Mouse (Mus musculus) forebrain, postnatal 0 days (tissue): ENCODE measurements at regions not wholly inside any gene's neighbourhood (a gene's known extent, or its start where the extent isn't known, plus 50 kb on each side); places are given as distances from the start of the nearest gene placed in this dataset.

ENCODE experiments used
- ATAC-seq: fragments of 200-750 bp; cut with Nextera tagmentation; 2 replicates; pipeline ENCODE4 v1.8.0; 2017; ENCODE audit warnings: mild to moderate bottlenecking, moderate library complexity
- DNase-seq: peaks from one replicate; pipeline ENCODE4 v3.0.0-alpha.2; 2015
- H3K27ac ChIP-seq: fragments of 300-500 bp; sonication (generic); 2 replicates; pipeline ENCODE4 v1.5.1; 2014; ENCODE audit warnings: low read depth, mild to moderate bottlenecking, antibody characterized with exemption, low read length, moderate library complexity, mixed read lengths
- H3K27me3 ChIP-seq: fragments of 300-500 bp; sonication (generic); 2 replicates; pipeline ENCODE4 v1.6.1; 2014; ENCODE audit warnings: mild to moderate bottlenecking, low read length, mixed read lengths; ENCODE audit not compliant: insufficient read depth
- H3K36me3 ChIP-seq: fragments of 300-500 bp; sonication (generic); 2 replicates; pipeline ENCODE4 v1.6.1; 2014; ENCODE audit warnings: mild to moderate bottlenecking, moderate library complexity; ENCODE audit not compliant: insufficient read depth
- H3K4me1 ChIP-seq: fragments of 300-500 bp; sonication (generic); 2 replicates; pipeline ENCODE4 v1.6.1; 2014; ENCODE audit warnings: antibody characterized with exemption; ENCODE audit not compliant: insufficient read depth
- H3K4me2 ChIP-seq: fragments of 300-500 bp; sonication (generic); 2 replicates; pipeline ENCODE4 v1.6.1; 2014; ENCODE audit warnings: low read depth, mild to moderate bottlenecking, moderate library complexity
- H3K4me3 ChIP-seq: fragments of 300-500 bp; sonication (generic); 2 replicates; pipeline ENCODE4 v1.5.1; 2014; ENCODE audit warnings: low read depth, low read length, mixed read lengths
- H3K9ac ChIP-seq: fragments of 300-500 bp; sonication (generic); 2 replicates; pipeline ENCODE4 v1.6.1; 2014; ENCODE audit warnings: mild to moderate bottlenecking
- H3K9me3 ChIP-seq: fragments of 300-500 bp; sonication (generic); 2 replicates; pipeline ENCODE4 v1.6.1; 2016; ENCODE audit warnings: low read length
- CTCF ChIP-seq: sonication (generic); IDR thresholded peaks from 2 replicates; pipeline ENCODE4 v1.5.1; 2016; ENCODE audit warnings: antibody characterized with exemption, control low read depth, low read depth
- WGBS: fragments of 180-500 bp; shearing (Covaris S2); extraction: QIAGEN DNeasy Blood & Tissue Kit; methylation state at CpG from one replicate; pipeline ENCODE4 v1.1.7; 2014; 5-methylcytosine and 5-hydroxymethylcytosine counted together

GRCm38 (mm10) chr1:71940900-71941299 lies 271.2 kb downstream of the Mreg start:
- H3K9me3 ChIP-seq, result no peaks in the 10 kb centered on the region
- H3K4me3 ChIP-seq, result no peak overlapping the region
- no peak overlapping the region for H3K9ac ChIP-seq
- H3K4me1 ChIP-seq, result no peaks in the 10 kb centered on the region
- TF ChIP-seq CTCF, result no peak
- no peaks in the 10 kb centered on the region for H3K36me3 ChIP-seq
- no peaks in the 10 kb centered on the region for H3K27me3 ChIP-seq
- DNase-seq (peak; percentile 6), ATAC-seq (no peak)
- 29% methylated on average over 4 of the region's 4 CpGs for WGBS
- H3K27ac ChIP-seq, result no peak overlapping the region
- H3K4me2 ChIP-seq, result no peak overlapping the region

GRCm38 (mm10) chr1:71938323-71939007 lies 273.6 kb downstream of the Mreg start:
- no peaks in the 10 kb centered on the region for H3K9me3 ChIP-seq
- H3K36me3 ChIP-seq, result no peaks in the 10 kb centered on the region
- 62% methylated on average over 12 of the region's 12 CpGs for WGBS
- ATAC-seq (no peak), DNase-seq (no peak)
- no peaks in the 10 kb centered on the region for H3K27me3 ChIP-seq
- no peak for TF ChIP-seq CTCF
- H3K4me3 ChIP-seq, result no peak overlapping the region
- H3K27ac ChIP-seq, result no peak overlapping the region
- H3K9ac ChIP-seq, result no peak overlapping the region
- no peak overlapping the region for H3K4me2 ChIP-seq
- H3K4me1 ChIP-seq, result no peaks in the 10 kb centered on the region

DNA sequence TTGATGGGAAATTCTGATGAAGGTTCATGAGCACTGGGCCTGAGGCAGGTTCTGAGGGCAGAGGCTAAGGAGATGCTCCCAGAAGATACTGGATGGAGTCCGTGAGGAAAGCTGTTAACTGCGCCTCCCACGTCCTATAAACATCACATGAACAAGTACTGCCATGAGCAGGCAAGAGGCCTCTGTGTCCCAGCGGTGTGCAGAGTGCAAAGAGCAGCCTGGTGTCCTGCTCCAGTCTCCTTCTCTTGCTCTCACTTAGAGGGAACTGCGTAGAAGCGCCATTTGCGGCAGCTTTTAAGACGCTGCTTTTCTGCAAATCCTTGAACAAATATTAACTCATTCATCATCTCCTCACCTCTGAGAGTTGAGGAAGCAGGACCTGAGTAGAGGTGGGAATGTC lies 274.2 kb downstream of the Mreg start:
- Histone ChIP-seq H3K4me3 (no peak overlapping the region), H3K9me3 (no peaks in the 10 kb centered on the region), H3K36me3 (no peaks in the 10 kb centered on the region), H3K9ac (no peak overlapping the region), H3K4me2 (no peak overlapping the region), H3K4me1 (no peaks in the 10 kb centered on the region), H3K27me3 (no peaks in the 10 kb centered on the region), H3K27ac (no peak overlapping the region)
- DNase-seq (no peak), ATAC-seq (no peak)
- no peak for TF ChIP-seq CTCF
- 80% methylated on average over 8 of the region's 8 CpGs for WGBS

DNA sequence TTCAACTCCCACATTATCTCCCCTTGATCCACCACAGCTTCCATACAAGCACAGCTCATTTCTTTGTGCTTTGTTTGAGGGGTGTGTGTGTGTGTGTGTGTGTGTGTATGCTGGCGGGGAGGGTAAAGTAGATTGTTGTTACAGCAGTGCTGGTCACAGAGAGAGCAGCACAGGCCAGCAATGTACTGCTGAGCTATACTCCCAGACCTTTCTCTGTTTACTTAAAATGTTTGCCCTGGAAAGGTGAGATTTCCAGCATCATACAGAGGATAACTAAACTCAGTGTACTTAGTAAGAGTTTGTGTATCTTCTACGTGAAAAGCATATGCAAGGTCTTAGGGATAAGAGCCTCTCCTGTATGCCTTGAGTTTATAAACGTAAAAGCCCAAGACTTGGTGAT lies 274.9 kb downstream of the Mreg start:
- Histone ChIP-seq H3K9me3 (no peaks in the 10 kb centered on the region), H3K27me3 (no peaks in the 10 kb centered on the region), H3K36me3 (no peaks in the 10 kb centered on the region), H3K4me2 (no peak overlapping the region), H3K4me1 (no peaks in the 10 kb centered on the region), H3K4me3 (no peak overlapping the region), H3K27ac (no peak overlapping the region), H3K9ac (no peak overlapping the region)
- 90% methylated on average over 3 of the region's 3 CpGs for WGBS
- ATAC-seq, result no peak
- no peak for TF ChIP-seq CTCF
- DNase-seq, result no peak

- Histone ChIP-seq H3K36me3 (no peaks in the 10 kb centered on the region), H3K4me3 (no peak overlapping the region), H3K4me1 (no peaks in the 10 kb centered on the region), H3K4me2 (no peak overlapping the region), H3K27ac (no peak overlapping the region), H3K9ac (no peak overlapping the region), H3K27me3 (no peaks in the 10 kb centered on the region), H3K9me3 (no peaks in the 10 kb centered on the region)
- DNase-seq (no peak), ATAC-seq (no peak)
- no peak for TF ChIP-seq CTCF
- WGBS, result 65% methylated on average over 5 of the region's 5 CpGs
These were observed 275.5 kb downstream of the Mreg start for GRCm38 (mm10) chr1:71936501-71937129.

DNA sequence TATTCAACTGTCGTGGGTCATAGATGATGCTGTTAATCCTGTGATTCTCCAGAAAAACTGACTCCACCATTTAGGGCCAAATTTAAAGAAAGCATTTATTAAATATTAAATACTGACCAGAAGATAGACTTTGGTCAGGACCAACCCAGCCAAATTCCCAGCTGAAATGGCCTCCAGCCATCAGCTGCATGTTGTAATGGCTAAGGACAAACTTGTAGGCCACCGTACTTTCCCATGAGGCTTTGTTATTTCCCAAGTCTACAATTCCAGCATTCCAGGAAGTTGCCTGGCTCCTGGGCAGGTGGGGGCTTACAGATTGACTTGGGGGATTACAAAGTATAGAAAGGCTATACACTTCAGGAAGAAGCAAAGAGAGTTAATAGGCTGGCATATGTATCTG lies 272.5 kb upstream of the Fn1 start:
- Histone ChIP-seq H3K4me1 (no peaks in the 10 kb centered on the region), H3K9ac (no peak overlapping the region), H3K36me3 (no peaks in the 10 kb centered on the region), H3K9me3 (no peaks in the 10 kb centered on the region), H3K4me2 (no peak overlapping the region), H3K27me3 (no peaks in the 10 kb centered on the region; the same call in 1 of the 2 replicates), H3K4me3 (no peak overlapping the region), H3K27ac (no peak overlapping the region)
- ATAC-seq, result no peak
- DNase-seq, result no peak
- TF ChIP-seq CTCF, result no peak
- WGBS, result 94% methylated on average over 2 of the region's 2 CpGs

DNA sequence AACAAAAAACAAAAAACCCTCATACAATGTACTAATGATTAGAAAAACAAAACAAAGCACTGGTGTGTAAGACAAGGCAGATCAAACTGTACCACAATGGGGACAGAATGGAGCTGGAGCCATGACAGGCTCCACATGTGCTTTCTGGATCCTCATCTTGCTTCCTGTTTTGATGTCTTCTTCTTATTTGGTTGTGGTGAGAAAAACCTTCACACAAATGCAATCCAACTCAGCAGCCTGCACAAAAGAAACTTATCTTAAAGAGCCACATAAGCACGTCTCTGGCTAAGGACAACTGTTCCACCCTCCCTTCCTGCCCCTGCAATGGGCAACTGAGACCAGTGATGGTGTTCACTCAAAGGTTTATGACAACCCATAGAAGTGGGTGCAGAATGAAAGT lies 271.9 kb upstream of the Fn1 start:
- 71% methylated on average over 1 of the region's 1 CpGs for WGBS
- no peak for ATAC-seq
- H3K9ac ChIP-seq, result no peak overlapping the region
- TF ChIP-seq CTCF, result no peak
- DNase-seq, result no peak
- no peaks in the 10 kb centered on the region; the same call in 1 of the 2 replicates for H3K27me3 ChIP-seq
- H3K4me2 ChIP-seq, result no peak overlapping the region
- no peaks in the 10 kb centered on the region for H3K36me3 ChIP-seq
- no peaks in the 10 kb centered on the region for H3K4me1 ChIP-seq
- no peak overlapping the region for H3K4me3 ChIP-seq
- H3K9me3 ChIP-seq, result no peaks in the 10 kb centered on the region
- no peak overlapping the region for H3K27ac ChIP-seq
